Mouse (Mus musculus) brain, adult 10 weeks (tissue): ENCODE results near the gene Slc7a15. TPM values are rescaled to one million over a fixed set of nuclear protein-coding genes. Genes with fewer than 3 reads are reported as not detected.

Experiments used
- polyA plus RNA-seq: library from polyadenylated mRNA; stranded (reverse); fragments of 350-450 nt; fragmentation: Illumina TruSeq; extraction: RNeasy Lipid Tissue Mini Kit (QIAGEN cat#74804); gene quantifications from one replicate; pipeline ENCODE4 v1.2.3, GENCODE M21; 2015; ENCODE audit warnings: low read depth, low replicate concordance

Slc7a15 gene
- polyA plus RNA-seq, result not detected

GRCm38 (mm10) chr12:8598966-8599365 is at the start of gene Slc7a15:
TSS of gene Slc7a15 (minus strand) at chr12:8599066.

GRCm38 (mm10) chr12:8499871-8500596 is 98.8 kb downstream of the Slc7a15 start, which contains the start of gene Rhob:
TSS of gene Rhob (minus strand) at chr12:8500009.

Other genes starting within 250 kb of the Slc7a15 start
- 230 TPM for gene Rhob, start 99.1 kb downstream of the Slc7a15 start, polyA plus RNA-seq
- gene Pum2, start 75.1 kb upstream of the Slc7a15 start, polyA plus RNA-seq, result 100 TPM
- 1.2 TPM for gene Sdc1, start 172.3 kb upstream of the Slc7a15 start, polyA plus RNA-seq